Mouse (Mus musculus) liver, postnatal 0 days (tissue): ENCODE measurements around the gene Gpnmb.

Source experiments
- CTCF ChIP-seq: sonication (generic); IDR thresholded peaks from 2 replicates; pipeline ENCODE4 v1.5.1; 2016; ENCODE audit warnings: antibody characterized with exemption, low read depth
- EP300 ChIP-seq: IDR thresholded peaks from 2 replicates; pipeline ENCODE4 v1.6.1; 2016; ENCODE audit warnings: antibody characterized with exemption, low read depth, mild to moderate bottlenecking

- TF ChIP-seq CTCF: no peak
- no peak for TF ChIP-seq EP300
These were observed 10.2 kb downstream of the Gpnmb start for GRCm38 (mm10) chr6:49046502-49046901.
